Mouse (Mus musculus) spleen, embryonic (tissue): Measurements from ENCODE around the gene Plppr1.

Experiments
- CTCF ChIA-PET: fragments of 350-600 bp; sonication (Branson Sonifier 250); formaldehyde crosslinking; loops from one replicate; lab custom pipeline; 2022; lab: Charles Lee

Gene Plppr1

DNA sequence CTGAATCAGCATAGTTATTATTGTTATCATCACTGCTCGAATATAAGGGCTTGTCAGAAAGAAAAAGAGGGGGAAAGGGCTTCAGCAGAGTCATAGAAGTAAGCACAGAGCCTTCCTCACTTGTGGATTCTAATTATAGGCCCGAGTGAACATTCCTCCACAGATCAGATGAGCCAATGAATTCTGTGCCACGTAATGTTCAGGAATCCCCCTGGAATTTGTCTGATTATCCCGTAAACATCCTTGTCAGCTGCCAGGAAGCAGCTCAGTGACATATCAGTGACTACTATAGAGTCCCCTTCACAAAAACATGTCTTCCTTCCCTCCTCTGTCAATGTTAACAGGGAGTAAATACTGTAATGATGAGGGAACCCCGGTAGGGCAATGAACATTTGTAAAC, 50.9 kb downstream of the Plppr1 start:
- CTCF ChIA-PET, result no interaction called here

DNA sequence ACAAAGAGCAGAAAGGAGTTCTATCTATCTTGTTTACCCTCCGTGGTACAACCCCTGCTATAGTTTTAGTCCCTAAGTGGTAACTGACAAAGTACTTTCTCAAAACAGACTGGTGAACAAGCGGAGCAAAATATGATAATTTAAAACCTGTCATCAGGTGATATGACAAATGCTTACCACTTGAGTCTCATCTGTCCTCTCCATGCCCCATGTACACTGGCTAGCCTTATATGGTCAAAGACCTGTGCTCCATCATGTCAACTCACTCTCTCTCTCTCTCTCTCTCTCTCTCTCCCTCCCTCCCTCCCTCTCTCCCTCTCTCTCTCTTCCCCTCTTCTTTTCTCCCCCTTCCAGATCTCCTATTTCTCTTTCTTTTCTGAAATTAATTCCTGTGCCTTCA, 59.8 kb downstream of the Plppr1 start:
- CTCF ChIA-PET, result no interaction called here

DNA sequence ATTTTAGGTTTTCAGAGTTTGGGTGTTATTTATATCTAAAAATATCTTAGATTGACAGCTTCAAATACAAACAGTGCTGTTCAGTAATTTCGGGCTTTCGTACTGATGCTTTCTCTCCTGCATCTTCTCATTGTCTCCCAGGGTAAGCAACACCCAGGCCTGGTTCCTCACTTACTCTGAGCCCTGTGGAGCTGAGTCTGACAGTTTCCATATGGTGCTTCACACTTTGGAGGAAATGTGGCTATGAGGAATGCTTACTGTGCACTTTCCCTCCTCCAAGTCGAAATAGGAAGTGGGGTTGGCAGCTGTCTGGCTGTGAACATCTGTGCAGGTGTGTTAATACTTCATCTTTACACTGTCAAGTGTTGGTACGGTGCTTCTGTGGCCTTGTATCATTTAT, 85.7 kb downstream of the Plppr1 start:
- CTCF ChIA-PET, result no interaction called here

DNA sequence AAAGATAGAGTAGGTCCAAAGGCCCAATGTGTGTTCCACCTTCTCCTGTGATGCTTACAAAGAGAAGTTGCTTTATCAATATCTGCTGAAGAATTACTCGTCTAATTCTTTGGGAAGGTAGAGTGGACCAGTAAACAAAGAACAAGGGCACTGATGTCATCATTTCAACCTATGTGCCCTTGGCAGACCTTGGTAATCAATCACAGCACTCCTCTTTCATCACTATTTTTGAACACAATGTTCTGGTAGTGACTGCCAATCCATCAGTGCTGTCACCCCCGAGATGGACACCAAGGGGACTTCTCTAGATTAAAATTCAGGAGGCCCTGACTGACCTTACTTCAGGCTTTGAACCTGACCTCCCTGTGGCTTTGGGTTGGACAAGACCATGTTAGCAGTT, 89.7 kb downstream of the Plppr1 start:
- CTCF ChIA-PET, result no interaction called here

DNA sequence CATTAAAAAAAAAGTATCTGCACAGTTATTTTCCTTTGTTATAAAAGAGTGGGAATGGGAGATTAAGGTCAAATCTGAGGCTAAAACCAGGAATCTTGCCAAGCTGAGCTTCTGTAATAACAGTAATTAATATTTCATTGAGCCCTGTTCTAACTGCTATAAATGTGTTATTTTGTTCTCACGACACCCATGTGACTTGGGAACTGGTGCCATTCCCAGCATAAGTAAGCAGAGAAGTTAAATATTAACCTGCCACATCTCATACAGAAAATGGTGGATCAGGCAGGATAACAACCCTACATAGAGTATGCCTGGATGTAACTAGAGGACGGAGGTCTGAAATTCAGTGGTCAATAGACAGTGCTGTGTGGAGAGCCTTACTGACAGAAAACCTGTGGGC, 90.2 kb downstream of the Plppr1 start:
- CTCF ChIA-PET, result no interaction called here

DNA sequence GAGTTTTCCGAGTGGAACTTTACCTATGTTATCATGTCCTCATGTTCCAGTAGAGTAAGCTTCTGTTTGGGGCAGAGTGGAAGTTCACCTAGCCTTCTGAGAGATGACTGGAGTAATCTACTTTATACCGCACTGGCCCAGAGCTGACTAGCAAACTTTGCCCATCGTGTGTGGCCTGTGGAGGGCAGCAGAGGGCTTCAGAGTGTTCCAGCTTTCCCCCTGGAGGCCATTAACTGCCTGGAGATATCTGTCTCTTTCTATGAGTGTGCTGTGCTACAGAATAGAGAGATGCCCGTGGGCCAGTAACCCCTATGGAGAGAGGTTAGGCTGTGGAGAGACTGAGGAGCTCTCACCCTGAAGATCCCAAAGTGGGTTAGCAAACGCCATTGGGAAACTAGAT, 94.8 kb downstream of the Plppr1 start:
- CTCF ChIA-PET, result interaction anchor here (0.6 kb wide), 1 partner anchor 42 kb away, joined by 4 read pairs; no protein-coding TSS in a partner anchor

DNA sequence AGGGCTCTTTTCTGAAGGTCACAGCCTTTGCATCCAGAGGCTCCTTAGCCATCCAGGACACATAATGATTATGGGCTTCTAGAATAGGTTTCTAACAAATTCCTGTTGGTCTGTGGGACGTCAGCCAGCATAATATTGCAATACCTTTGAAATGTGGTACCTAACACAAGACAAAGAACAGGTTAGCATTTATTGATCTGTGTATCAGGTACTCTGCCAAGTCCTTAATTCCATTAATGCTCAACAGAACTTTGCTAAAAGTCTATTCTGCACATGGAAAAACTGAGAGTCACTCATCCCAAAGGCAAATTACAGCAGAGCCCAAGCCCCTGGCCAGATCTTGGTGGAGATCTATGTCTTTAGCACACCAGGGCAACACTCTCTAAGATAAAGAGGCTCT, 97.7 kb downstream of the Plppr1 start:
- CTCF ChIA-PET, result no interaction called here

DNA sequence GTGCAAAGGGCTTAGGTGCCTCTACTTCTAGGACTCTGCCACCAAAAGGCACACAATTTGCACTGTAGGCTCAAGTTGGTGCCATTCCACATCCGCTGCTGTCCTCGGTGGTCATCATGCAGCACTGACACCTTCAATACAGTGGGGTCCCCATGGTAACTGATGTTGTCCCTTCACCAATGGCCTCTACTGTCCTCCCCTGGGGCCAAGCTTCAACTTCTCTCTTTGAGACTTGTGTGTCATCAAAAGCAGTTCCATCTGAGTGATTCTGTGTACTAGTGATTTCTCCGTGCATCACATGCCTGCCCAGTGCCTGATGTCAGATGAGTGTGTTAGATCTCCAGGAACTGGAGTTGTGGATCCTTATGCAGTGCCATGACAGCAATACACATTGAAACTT, 104.2 kb downstream of the Plppr1 start:
- CTCF ChIA-PET, result no interaction called here

DNA sequence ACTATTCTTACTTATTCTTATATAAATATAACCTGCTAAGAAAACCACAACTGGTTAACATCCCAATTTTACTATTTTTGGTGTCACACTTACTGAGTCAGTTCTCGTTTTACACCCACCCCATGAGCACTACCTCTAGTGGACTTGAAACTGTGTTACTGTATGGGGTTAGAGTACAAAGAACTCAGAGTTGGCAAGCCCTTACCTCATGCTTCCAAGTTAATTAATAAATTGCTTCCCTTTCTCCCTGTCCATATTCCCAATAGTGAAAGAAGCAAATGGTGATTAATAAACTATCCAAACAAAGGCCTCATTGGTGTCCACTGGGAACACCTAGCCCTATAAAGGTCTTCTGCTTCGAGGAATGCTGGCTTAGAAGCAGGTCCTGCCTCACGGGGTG, 107.3 kb downstream of the Plppr1 start:
- CTCF ChIA-PET, result no interaction called here

DNA sequence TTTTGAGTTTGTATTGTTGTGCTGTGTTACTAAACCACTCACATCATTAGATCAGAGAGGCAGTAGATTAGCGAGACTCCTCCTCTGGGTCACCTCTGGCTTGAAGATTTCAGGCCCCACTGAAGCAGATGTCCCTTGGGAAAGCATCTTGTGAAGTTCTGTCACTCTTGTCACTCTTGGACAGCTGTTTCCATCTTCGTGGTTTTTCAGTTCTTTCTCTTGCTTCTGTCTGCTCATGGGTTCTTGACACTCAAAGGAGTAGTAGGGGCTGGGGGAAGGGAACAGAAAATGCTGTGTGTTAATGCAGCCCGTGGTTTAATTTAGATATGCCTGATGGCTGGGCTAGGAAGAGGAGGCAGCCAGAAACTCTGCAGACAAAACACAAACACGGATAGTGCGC, 108.0 kb downstream of the Plppr1 start:
- CTCF ChIA-PET, result no interaction called here

DNA sequence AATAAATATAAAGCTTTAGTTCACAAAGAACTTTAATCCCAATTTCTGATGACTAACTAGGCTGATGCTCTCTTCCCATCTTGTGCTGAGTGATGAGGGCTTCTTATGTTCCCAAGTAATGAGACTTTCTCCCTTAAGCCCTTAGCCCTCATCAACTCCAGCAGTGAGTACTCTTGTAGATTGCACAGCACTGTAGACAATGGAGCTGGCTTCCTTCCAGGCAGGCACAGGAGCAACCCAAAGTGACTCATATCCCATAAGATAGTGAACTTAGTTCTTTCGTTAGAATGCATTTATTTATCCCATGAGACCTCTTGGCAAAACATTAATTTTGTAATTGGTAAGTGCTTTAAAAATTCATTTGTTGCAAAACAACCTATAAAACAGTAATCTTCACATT, 110.4 kb downstream of the Plppr1 start:
- CTCF ChIA-PET, result no interaction called here

DNA sequence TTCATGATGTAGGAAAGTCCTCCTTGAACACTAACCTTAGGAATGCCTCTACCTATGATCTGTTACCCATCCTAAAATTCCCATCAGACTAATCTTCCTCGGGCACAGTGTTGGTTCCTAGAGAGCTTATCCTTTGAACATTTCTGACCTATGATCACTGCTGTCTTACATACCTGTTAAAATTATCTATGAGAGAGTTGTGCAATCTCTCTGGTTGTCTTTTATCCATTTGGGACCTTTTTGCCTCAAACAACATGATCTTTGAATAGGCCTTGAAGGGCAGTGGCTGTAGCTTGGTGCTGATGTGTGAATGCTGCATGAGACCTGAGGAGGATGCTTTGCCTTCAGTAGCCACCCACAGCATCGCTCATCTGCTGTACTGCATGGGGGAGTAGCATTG, 119.0 kb downstream of the Plppr1 start:
- CTCF ChIA-PET, result no interaction called here

DNA sequence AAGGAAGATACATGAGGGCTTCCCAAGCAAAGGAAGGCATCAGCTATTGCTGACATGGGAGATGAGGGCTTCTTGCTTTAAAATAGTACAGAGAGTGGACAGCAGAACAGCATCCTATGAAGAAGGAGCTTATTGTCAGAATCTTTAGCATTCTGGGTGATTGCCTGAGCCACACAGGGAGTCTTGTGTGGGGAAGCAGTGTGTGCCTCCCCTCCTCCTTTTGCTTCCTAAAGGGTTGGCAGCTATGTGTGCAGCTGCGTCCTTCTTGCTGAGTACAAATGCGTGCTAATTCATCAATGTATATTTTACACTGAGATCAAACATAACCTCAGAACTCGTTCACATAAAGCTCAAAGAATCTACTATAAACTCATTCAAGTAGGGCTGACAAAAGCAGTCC, 119.8 kb downstream of the Plppr1 start:
- CTCF ChIA-PET, result no interaction called here

DNA sequence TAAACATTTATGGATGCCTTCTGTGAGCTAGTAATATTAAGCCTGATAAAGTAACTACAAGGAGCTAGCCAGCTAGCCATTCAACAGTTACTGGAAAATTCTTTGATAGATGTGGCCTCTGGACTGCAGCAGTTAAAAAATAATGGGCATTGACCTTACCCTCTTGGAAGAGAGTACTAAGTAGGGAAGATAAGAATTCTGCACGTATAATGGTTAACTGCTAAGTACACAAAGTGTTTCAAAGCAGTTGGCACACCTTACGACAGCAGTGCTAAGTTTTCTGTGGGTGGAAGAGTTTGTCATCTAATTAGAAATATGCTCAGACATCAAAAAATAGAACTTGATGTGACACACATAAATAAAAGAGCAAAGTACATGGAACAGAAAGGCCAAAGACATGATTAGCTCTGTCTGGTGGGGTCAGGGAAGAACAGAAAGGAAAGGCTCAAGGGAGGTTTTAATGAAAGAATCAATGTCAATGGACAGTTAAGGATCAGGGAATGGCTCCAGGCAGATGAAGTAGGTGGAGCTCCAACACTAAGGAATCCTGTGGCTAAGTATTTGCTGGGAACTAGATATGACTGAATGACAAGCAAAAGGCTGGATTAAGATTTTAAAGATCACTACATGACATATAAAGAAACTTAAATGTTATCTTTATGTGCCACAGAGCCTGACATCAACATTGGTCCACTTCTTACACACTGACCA, 120.6 kb downstream of the Plppr1 start:
- CTCF ChIA-PET, result no interaction called here

DNA sequence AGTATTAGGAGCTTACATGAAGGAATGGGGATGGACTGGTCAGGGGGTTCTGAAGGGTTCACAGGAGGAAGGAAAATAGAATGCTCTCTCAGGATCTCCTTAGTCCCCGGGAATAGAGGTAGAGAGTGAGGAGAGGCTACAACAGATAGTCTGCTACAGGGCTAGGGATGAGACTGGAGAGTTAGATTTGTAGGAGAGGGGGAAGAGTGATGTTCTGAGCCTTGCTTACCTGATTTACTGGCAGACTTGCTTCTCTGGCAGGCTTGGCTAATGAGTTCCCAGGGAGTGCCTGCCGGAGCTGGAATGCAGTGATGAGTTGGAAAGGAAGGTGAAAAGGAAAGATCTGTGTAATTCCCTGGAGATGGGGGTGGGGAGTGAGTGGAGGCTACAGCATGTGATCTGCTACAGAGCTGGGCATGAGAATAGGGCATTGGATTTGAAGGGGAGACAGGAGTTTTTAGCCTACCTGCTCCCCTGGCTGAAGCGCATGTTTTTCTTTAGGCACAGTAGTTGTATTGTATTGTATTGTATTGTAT, 131.0 kb downstream of the Plppr1 start:
- CTCF ChIA-PET, result no interaction called here

DNA sequence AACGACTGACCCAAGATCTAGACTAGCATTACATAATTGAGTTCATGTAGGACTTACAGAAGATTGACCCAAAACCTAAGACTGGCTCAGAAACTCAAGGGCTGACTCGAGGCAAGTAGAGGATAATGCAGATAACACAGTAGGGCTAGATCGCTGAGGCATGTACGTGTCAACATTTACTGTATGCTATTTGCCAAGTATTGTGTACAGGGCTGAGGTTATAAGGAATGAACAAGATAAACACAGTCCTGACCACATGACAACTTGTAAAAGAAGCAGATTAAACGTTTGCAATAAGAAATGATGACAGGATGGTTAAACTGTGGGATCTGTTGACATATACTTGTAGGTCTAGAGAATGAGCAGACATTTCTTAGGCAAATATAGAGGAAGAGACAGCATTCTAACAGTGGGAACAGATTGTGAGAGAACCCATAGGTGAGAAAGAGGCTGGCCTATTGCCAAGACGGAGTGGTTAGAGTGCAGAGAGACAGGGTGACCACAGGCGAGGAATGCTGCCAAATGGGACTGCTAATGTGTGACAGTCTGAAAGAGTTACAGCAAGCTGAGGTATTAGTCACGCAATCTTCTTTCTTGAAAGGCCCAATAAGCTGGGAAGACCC, 138.2 kb downstream of the Plppr1 start:
- CTCF ChIA-PET, result no interaction called here

DNA sequence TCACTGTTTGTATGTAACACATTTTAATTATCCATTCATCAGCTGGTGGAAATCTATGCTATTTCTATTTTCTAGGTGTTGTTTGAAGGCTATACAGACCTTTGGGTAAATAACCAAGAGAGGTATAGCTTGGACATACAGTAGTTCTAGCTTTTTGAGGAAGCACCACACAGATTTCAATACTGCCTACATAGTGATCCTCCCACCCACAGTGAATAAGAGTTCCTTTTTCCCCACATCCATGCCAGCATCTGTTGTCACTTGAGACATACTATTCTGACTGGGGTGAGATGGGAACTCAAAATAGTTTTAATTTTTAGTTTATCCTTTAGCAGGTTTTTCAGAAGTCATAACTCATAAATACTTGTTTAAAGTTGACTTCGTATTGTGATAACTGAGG, 151.4 kb downstream of the Plppr1 start:
- CTCF ChIA-PET, result no interaction called here

DNA sequence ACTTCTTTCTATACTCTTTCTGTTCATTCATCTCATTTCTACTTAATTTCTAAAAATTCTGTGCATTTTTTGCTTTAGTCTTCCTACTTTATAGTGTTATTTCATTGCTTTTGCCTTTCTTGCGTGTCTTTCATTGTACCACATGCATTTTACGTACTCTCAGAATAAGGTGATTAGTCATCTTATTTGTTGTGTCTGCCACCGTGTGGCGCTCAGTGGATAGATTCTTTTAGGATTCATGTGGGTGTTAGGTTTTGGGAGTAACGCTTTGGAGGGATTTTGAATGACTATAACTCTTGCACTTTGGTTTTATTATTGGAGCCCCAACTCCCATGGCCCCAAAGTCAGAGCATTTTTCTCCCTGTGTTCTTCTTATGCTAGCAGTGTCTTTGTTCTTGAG, 152.5 kb downstream of the Plppr1 start:
- CTCF ChIA-PET, result no interaction called here

DNA sequence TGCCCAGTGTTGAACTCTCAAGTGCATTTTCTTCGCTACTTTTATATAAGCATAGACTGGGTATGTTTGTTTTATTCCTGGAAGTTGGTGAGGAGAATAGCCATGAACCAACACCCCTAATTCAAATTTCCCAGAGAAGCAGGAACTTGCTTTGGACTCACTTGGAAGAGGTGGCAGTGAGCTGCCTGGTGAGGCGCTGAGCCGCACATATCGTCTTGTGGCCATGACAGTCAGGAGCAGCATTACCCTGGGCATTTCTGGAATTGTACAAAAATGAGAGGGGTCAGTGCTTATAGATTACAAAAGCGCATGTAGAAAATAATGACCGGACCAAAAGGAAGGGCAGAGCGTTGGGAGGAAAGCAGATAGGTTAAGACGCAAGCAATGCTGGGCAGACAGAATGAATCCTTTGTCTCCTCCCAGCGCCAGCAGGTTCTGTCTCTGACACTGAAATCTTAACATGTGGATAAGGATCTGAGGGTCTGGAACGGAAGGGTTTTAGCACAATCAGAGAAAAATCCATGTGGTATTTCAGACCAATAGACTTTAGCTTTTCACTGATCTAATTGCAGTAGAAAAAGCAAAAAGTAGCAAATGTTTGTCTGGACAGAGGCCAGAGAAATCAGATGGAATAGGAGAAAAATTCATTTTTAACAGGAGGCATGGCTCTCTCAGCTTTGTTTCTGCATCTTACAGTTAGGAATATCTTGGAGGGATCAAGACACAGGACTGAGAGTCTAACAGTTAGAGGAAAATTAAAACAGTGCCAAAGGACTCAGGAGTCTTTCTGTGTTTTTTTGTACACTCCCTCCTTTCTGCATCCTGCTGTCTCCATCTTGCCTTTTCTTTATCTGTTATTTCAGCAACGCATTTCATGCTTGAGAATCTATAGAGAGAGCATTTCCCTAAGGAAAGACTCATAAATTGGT, 153.8 kb downstream of the Plppr1 start:
- CTCF ChIA-PET, result no interaction called here

DNA sequence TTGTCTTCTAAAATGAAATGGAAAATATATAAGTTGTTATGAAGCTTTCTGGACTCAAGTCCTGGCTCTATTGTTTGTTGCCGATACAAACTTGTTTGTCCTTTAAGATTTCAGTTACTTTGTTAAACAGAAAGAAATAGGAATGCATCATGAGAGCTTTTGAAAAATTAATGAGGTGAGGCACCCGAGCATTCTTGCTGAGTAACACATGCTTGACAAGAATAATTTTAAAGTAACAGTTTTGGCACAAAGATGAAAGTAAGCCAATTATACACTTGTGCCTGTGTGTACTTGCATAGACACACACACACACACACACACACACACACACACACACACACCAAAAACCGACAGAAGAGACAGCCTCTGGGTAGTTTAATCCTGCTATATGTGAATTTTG, 155.3 kb downstream of the Plppr1 start:
- CTCF ChIA-PET, result no interaction called here

DNA sequence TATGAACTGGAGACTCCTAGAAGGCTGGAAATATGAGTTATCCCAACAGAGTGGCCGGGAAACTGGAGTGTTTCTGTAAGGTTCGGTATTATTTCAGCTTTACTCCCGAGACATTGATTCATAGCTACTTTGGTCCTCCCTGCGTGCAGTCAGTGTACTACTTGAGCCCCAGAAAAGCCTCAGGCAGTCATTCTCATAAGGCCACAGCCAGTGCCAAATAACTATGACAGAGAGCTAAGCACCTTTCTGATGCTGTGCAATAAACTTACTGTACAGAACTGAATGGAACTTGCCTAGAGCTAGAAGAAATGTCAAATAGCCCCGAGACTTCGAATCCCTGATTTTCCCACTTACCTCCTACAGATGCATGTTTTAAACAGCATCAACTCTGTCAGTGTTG, 164.4 kb downstream of the Plppr1 start:
- CTCF ChIA-PET, result no interaction called here

DNA sequence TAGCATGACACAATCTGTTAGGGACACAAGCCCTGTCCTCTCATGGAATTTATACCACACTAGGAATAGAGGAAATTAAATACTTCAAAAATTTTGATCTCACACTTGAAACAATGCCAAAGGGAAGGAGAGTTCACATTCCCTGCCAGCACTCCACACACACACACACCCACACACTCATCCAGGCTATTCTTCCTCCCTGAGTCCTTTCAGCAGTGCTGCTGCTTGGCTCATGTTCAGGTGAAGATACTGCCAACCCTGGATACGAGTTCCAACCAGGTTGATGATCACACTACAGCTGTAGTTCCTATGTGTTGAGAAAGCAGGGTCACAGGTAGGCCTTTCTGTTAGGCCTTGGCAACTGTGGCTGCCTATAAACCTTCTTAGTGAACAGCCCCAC, 165.9 kb downstream of the Plppr1 start:
- CTCF ChIA-PET, result no interaction called here
